Mouse (Mus musculus) embryonic fibroblast, embryonic 13.5 days (primary cell): ENCODE results near the gene Ctcfl.

ENCODE experiments used
- CTCF ChIP-seq: IDR thresholded peaks from 2 replicates; pipeline ENCODE4 v1.5.1; 2011; ENCODE audit warnings: mild to moderate bottlenecking, control low read depth, low read length, moderate library complexity, borderline replicate concordance; ENCODE audit not compliant: insufficient read depth
- POLR2A ChIP-seq: IDR thresholded peaks from 2 replicates; pipeline ENCODE4 v1.6.1; 2011; ENCODE audit warnings: low read depth, mild to moderate bottlenecking, control low read depth, low read length, moderate library complexity

DNA sequence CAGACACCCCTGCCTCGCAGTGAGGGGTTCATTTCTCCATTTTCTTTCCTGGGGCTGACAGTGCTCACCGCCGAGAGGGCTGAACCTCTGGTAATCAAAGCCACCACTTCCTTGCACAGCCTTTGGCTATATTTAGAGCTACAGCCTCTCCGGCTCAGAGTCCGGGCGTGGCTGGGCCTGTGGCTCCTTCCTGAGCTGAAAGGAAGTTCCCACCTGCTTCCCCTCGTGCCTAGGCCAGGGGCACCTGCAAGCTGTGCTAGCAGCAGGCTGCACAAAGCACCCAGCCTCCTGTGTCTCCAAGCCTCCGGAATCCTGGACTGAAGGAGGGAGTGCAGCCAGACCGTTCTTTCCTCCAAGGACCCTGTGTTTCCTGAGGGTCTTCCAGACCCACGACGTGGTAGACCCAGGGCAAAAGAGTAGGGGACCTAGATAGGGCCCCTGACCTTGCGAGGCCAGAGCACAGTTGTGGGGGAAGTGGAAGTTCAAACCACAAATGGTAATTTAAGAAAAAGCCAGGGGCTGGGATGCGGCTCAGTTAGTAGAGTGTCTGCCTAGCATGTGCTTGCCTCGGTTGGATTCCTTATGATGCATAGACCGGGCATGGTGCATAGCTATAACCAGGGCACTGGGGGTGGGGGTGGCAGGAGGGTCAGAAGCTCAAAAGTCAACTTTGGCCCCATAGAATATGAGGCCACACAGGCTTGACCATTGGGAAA lies 72.6 kb downstream of the Ctcfl start:
- TF ChIP-seq POLR2A (no peak), CTCF (no peak)
